Mouse (Mus musculus) left cerebral cortex, postnatal 14 days (tissue): ENCODE measurements at regions not wholly inside any gene's neighbourhood (a gene's known extent, or its start where the extent isn't known, plus 50 kb on each side); places are given as distances from the start of the nearest gene placed in this dataset.
A peak's percentile ranks its signal among the peaks of the same experiment; 100 is the strongest.

Experiments used
- DNase-seq, 2 experiments: peaks; one replicate each; pipeline ENCODE4 v3.0.0; 2021 to 2022; ENCODE audit warnings: low spot score in 2 of 2, mixed read lengths in 1 of 2
- intact Hi-C: fragments of 180-260 bp; cut with DNase I; formaldehyde crosslinking; loops from one replicate; pipeline ENCODE4 v1.15.1; 2025

GRCm38 (mm10) chr1:60665329-60665728 lies 51.3 kb upstream of the Cd28 start:
- intact Hi-C loops, result no loop called here
- no peak for DNase-seq

- DNase-seq, result no peak
- intact Hi-C loops, result no loop called here
Measured at GRCm38 (mm10) chr1:60662301-60662986, 54.2 kb upstream of the Cd28 start.

- no peak for DNase-seq
- intact Hi-C loops, result no loop called here
Measured at GRCm38 (mm10) chr1:60661857-60662256, 54.7 kb upstream of the Cd28 start.

GRCm38 (mm10) chr1:60659604-60660003 lies 57.0 kb upstream of the Cd28 start:
- intact Hi-C loops, result no loop called here
- no peak for DNase-seq

GRCm38 (mm10) chr1:60659041-60659440 lies 57.6 kb upstream of the Cd28 start:
- DNase-seq, result no peak
- intact Hi-C loops, result no loop called here

DNA sequence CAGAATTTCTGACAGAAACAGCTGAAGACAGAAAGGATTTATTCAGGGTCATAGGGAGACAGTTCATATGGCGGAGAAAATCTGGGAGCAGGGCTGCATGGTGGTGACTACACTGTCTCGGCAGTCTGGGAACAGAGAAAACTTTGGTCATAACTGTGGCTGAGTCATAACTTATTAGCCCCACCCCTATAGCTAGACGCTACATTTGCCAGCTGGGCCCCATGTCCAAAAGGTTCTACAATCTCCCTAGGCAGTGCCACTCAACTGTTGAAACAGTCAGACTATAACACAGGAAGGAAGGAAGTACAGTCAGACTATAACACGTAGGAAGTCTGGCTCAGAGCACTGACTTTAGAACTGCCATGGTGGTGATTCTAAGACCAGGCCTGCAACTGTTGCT lies 58.2 kb upstream of the Cd28 start:
- DNase-seq, result no peak
- intact Hi-C loops, result no loop called here

DNA sequence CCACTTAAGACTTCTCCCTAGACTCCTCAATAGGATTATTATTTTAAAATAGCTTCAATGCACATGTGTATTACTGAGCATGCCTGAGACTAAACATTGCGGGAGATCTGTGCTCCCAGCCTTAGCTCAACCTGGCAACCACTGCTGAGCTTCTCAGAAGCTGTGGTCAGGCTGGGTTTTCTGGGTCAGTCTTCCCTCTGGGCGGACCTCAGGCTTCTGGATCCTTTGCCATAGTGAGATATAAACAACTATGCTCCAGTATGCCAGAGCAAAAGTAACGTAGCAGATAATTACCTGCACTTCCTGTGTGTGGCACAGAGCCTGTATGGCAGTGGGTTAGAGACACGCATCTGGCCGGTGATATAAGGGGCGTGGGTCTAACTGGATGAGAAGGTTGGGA lies 59.1 kb upstream of the Cd28 start:
- DNase-seq, result no peak
- intact Hi-C loops, result no loop called here

DNA sequence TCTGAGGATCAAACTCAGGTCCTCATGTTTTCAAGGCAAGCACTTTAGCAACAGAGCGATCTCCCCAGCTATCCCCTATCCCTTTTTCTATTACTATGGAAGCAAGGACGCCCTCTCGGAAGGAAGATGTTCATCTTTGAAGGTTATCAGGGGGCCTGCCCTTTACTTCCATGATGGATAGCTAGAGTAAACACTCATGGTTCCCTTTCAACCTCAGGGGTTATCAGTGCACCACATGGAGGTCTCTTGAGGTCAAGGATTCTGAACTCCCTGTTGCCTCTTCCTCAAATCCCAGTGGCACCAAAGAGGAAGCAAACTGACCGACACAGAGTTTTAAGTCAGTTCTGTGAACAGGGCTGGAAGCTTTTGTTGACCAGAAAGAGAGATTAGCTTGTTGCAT lies 59.6 kb upstream of the Cd28 start:
- intact Hi-C loops, result no loop called here
- no peak for DNase-seq

DNA sequence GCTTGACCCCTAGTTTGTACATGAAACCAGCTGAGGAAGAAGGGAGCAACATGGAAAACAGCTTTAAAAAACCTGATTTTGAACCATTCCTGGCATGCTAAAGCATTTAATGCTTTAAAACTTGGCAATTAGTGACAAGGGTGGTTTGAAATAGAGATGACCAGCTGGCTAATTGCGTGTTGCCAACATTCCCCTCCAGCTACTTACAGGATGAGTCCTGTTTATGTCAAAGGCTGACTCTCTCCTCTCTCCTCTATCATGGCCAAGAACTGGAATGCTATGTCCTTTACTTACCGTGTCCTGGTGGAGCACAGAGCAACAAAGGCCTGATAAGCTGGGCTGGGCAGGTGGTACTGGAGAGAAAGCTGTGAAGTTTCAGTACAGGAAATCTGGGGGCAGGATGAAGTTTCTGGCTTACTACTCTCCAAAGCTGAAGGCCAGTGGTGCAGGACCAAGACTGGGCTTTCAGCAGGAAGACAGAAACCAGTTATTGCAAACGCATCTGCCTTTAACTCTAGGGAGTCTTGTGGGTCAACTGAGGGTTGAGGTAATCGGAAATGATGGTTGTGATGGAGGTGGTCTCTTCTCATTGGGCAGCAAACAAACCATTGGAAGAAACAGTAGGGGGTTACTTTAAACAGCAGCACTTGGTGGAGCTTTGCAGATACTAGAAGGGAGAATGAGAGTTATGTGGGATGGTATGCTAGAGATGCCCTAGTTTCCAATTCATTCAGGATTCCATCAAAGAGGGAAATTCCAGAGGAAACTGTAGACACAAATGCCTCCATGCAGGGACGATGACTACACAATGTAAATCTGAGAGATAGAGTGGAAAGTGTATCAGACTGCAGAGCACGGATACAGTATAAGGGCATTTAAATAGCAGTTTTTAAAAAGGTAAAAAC lies 60.7 kb upstream of the Cd28 start:
- intact Hi-C loops, result no loop called here
- peak in 1 of 2 experiments; percentile 8 for DNase-seq

GRCm38 (mm10) chr1:60655206-60655605 lies 61.4 kb upstream of the Cd28 start:
- no peak for DNase-seq
- intact Hi-C loops, result no loop called here

DNA sequence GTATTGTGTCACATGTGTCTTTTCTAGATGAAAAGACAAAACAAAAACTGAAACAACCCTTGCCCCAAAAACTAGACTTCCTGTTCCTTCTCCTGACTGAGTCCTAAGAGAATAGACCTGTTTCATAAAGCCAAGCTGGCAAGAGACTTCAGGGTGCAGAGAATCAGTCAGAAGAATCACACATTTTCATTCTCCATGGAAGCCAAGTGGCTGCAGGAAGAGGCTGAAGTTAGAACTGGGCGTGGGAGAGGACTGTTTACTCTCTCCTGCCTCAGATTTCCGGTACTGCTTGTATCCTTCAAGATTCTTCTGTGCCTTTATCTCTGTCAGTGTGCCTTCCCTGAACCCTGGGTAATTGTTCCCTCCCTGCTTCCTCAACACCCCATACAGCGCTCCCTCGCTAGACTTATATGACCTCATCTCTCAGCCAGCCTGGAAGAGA lies 64.0 kb upstream of the Cd28 start:
- no peak for DNase-seq
- intact Hi-C loops, result no loop called here

DNA sequence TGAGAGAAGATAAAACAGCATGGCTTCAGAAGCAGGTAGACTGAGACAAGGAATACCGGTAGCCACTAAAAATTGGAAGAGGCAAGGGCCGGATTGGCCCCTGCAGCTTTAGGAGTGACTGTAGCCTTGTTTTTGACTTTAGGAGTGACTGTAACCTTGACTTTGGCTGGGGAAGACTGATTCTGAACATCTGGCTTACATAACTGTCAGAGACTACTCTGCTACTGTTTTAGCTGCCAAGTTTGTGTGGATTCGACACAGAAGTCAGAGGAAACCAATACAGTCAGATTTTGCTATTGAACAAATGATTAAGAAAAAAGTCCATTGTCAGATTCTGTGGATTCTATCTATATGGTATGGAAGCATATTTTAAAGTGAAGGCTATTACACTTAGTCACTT lies 66.4 kb upstream of the Cd28 start:
- DNase-seq, result no peak
- intact Hi-C loops, result no loop called here

- intact Hi-C loops, result no loop called here
- DNase-seq, result no peak
Measured at GRCm38 (mm10) chr1:60649303-60649850, 67.2 kb upstream of the Cd28 start.

DNA sequence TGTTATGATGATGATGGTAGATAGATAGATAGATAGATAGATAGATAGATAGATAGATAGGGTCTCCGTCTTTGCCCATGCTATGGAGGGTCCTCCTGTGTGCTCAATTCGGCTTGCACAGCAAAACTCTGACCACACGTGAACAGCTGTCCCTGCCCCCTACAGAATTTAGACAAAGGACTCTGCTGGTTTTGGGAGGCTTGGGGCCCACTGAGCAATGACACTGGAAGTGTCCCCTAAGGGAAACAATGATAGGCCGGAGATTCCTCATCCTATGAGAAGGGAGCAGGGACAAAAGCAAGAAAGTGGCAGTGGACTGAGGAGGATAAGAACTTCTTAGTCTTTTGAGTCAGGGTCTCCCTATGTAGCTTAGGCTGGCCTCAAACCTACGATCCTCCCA lies 69.8 kb upstream of the Cd28 start:
- intact Hi-C loops, result no loop called here
- no peak for DNase-seq

DNA sequence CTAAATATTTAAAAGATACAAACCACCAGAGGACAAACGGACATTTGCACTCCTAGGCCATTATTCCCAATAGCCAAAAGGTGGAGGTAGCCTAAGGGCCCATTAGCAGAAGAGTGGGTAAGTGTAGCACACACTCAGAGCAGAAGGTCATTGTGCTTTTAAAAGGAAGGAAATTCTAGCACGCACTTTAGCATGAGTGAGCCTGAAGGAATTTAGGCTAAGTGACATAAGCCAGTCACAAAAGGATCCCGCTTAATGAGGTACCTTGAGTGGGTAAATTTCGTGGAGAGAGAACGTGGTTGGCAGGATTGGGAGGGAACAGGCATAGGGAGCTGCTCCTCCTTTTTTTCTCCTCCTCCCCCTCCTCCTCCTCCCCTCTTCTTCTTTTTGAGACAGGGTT lies 70.4 kb upstream of the Cd28 start:
- DNase-seq, result no peak
- intact Hi-C loops, result no loop called here

- DNase-seq, result no peak
- intact Hi-C loops, result no loop called here
Measured at GRCm38 (mm10) chr1:60645176-60645575, 71.4 kb upstream of the Cd28 start.

DNA sequence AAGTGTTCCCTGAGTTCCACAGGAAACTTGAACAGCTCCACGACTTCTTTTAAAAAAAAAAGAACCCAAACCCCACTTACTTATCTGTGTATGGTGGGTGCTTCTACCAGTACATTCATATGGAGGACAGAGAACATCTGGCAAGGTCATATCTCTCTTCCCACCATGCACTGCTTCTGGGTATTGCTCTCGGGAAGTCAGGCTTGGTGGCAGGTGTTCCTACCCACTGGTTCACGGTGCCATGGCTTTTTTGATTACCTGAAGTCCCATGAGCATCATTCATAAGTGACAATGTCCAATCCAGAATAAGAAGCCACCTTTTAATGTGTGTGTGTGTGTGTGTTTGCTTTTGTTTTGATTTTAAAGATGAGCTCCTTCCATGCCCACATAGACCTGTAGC lies 73.8 kb upstream of the Cd28 start:
- intact Hi-C loops, result no loop called here

DNA sequence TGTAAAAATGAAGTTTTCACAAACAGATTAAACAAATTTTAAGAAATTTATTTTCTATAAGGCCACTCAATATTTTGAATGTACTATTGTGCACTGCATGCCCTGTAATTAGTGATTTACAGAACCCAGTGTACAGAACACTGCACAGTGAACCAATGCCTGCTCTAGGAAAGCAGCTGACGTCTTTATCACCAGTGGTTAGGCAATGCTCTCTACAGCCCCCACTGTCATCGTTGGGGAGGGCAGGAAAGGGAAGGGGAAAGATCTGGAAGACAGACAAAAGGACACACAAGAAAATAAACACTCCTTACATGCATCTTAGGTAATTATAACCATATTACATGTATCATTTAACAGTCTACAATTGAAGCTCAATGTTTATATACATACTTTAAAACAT lies 74.4 kb upstream of the Cd28 start:
- intact Hi-C loops, result no loop called here

More for the DNA sequence above, 73.8 kb upstream of the Cd28 start:
- DNase-seq, result no peak

GRCm38 (mm10) chr1:60641324-60641764 lies 74.4 kb upstream of the Raph1 start:
- no peak for DNase-seq
- intact Hi-C loops, result no loop called here

More for the DNA sequence above, 74.4 kb upstream of the Cd28 start:
- no peak for DNase-seq

GRCm38 (mm10) chr1:60639536-60639935 lies 72.6 kb upstream of the Raph1 start:
- no peak for DNase-seq
- intact Hi-C loops, result no loop called here

DNA sequence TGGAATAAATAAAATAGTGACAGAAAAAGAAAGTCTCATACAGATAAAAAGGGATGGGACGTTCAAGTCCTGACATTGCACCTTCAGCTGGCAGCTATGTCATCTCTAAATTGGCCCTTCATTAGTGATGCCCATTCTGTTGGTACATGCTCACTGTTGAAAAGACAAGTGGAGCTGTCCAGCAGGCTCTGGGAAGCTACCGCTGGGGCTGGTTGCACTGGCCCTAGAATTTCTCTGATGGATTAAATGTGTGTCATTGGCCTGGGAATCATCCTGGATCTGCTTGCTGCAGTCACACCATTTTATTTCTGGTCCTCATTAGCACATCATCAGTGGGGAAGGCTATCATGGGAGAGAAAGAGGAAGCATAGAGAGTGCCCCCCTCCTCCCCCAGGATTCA lies 72.2 kb upstream of the Raph1 start:
- intact Hi-C loops, result no loop called here
- no peak for DNase-seq
